Mouse (Mus musculus) yolk sac, embryonic 10.5 days (tissue): ENCODE measurements around the gene Capn15.

Experiments
- DNase-seq: peaks from one replicate; pipeline ENCODE4 v3.0.0-alpha.2; 2017; ENCODE audit warnings: low spot score

Gene Capn15

GRCm38 (mm10) chr17:25955736-25956135 is 29.9 kb downstream of the Capn15 start:
- no peak for DNase-seq

GRCm38 (mm10) chr17:25954671-25955070 is 30.9 kb downstream of the Capn15 start:
- no peak for DNase-seq

GRCm38 (mm10) chr17:25953161-25953560 is 32.4 kb downstream of the Capn15 start:
- DNase-seq, result no peak

GRCm38 (mm10) chr17:25951803-25952623 is 33.6 kb downstream of the Capn15 start, which contains the start of gene A930017K11Rik:
Gene A930017K11Rik (minus strand): TSS chr17:25952565.
- peak; percentile 18 for DNase-seq

- no peak for DNase-seq
These were observed 34.3 kb downstream of the Capn15 start for GRCm38 (mm10) chr17:25951225-25951802.

GRCm38 (mm10) chr17:25950706-25951105 is 34.9 kb downstream of the Capn15 start:
- no peak for DNase-seq

GRCm38 (mm10) chr17:25949981-25950380 is 35.6 kb downstream of the Capn15 start:
- DNase-seq, result no peak

- DNase-seq, result no peak
These were observed 37.5 kb downstream of the Capn15 start for GRCm38 (mm10) chr17:25948051-25948450.

GRCm38 (mm10) chr17:25947576-25947975 is 38.0 kb downstream of the Capn15 start:
- no peak for DNase-seq

- DNase-seq, result no peak
These were observed 38.7 kb downstream of the Capn15 start for GRCm38 (mm10) chr17:25946891-25947290.

GRCm38 (mm10) chr17:25946349-25946748 is 39.2 kb downstream of the Capn15 start:
- no peak for DNase-seq

GRCm38 (mm10) chr17:25945517-25946155 is 40.0 kb downstream of the Capn15 start:
- no peak for DNase-seq

GRCm38 (mm10) chr17:25944366-25945163 is 41.0 kb downstream of the Capn15 start, which contains the start of the genes Pigq and Nhlrc4:
Gene Pigq (minus strand): TSS chr17:25944936.
Gene Nhlrc4 (minus strand): TSS chr17:25944961.
- no peak for DNase-seq

- DNase-seq, result no peak
These were observed 41.8 kb downstream of the Capn15 start for GRCm38 (mm10) chr17:25943769-25944168.

GRCm38 (mm10) chr17:25943221-25943620 is 42.4 kb downstream of the Capn15 start:
- no peak for DNase-seq

GRCm38 (mm10) chr17:25942597-25943151 is 42.9 kb downstream of the Capn15 start:
- DNase-seq, result peak; percentile 41

- DNase-seq, result peak; percentile 74
These were observed 43.9 kb downstream of the Capn15 start for GRCm38 (mm10) chr17:25941511-25942241.

GRCm38 (mm10) chr17:25934526-25934925 is 51.1 kb downstream of the Capn15 start:
- no peak for DNase-seq

- no peak for DNase-seq
These were observed 60.2 kb downstream of the Capn15 start for GRCm38 (mm10) chr17:25925348-25925747.

GRCm38 (mm10) chr17:25922120-25922519 is 63.5 kb downstream of the Capn15 start:
- no peak for DNase-seq
